ENCODE assay signal across 10 mouse cellular contexts in genomic region chr6:125149569-125149950, GRCm38 (mm10). TPM values are rescaled to one million over a fixed set of nuclear protein-coding genes. Genes with fewer than 3 reads are reported as not detected.
A peak's percentile ranks its signal among the peaks of the same experiment; 100 is the strongest.
DNase-seq lines count a peak whose midpoint lies in the region; ATAC-seq and TF ChIP-seq lines count a peak whose summit lies in the region.
"Had no signal": no experiment of that assay in that cellular context is flagged by ENCODE, and none has a peak within 500 bp of the region (broad histone marks: within the 10 kb centered on the region; RNA-seq: fewer than 3 reads in every experiment).

No protein-coding gene starts in this region.

- no peak overlapping the region for H3K4me2 ChIP-seq in liver, embryonic 13.5 days
- no peak overlapping the region for H3K4me2 ChIP-seq in liver, postnatal 0 days (ENCODE audit: low read depth, low read length)

- peaks cover 42% of the 10 kb centered on the region for H3K36me3 ChIP-seq in heart, embryonic 10.5 days
- H3K36me3 ChIP-seq in liver, embryonic 13.5 days, result peaks cover 30% of the 10 kb centered on the region
- peaks cover 20% of the 10 kb centered on the region for H3K36me3 ChIP-seq in liver, postnatal 0 days (replicated peaks; ENCODE audit: insufficient read depth, low read length)
- H3K36me3 ChIP-seq in limb, embryonic 10.5 days, result peaks cover 71% of the 10 kb centered on the region

- H3K4me1 ChIP-seq in heart, embryonic 10.5 days, result peaks cover 64% of the 10 kb centered on the region
- H3K4me1 ChIP-seq in liver, embryonic 13.5 days (replicated peaks), result peaks cover 87% of the 10 kb centered on the region
- peaks cover 35% of the 10 kb centered on the region for H3K4me1 ChIP-seq in liver, postnatal 0 days (ENCODE audit: insufficient read depth)
- peaks cover 7% of the 10 kb centered on the region for H3K4me1 ChIP-seq in cortical plate, adult 2 months (ENCODE audit: control insufficient read depth, insufficient read depth, low read length)
- H3K4me1 ChIP-seq in limb, embryonic 10.5 days, result peaks cover 48% of the 10 kb centered on the region

- H3K27me3 ChIP-seq in heart, embryonic 10.5 days (ENCODE audit: insufficient read depth, poor library complexity, severe bottlenecking), result no peaks in the 10 kb centered on the region
- H3K27me3 ChIP-seq in liver, embryonic 13.5 days, result no peaks in the 10 kb centered on the region
- H3K27me3 ChIP-seq in liver, postnatal 0 days (ENCODE audit: insufficient read depth, low read length), result no peaks in the 10 kb centered on the region
- H3K27me3 ChIP-seq in limb, embryonic 10.5 days (ENCODE audit: low read depth, poor library complexity, severe bottlenecking), result no peaks in the 10 kb centered on the region
- H3K27me3 ChIP-seq: Patski had no signal

- no peak for TF ChIP-seq POLR2A in cortical plate, adult 2 months (IDR thresholded peaks at IDR 0.05; ENCODE audit: extremely low read depth, insufficient read depth, low read length)

- DNase-seq in heart, embryonic 10.5 days (ENCODE audit: low spot score), result no peak
- no peak for DNase-seq in heart, adult 9 months (ENCODE audit: low spot score in 2 of 2)
- DNase-seq in liver, embryonic 13.5 days, result no peak
- no peak for DNase-seq in liver, postnatal 0 days
- DNase-seq in limb, embryonic 10.5 days (ENCODE audit: low spot score), result no peak
- DNase-seq in c-Kit-positive CD71-positive TER-119-positive erythroid progenitor cells, embryonic 14.5 days (ENCODE audit: low spot score), result no peak
- no peak for DNase-seq in cerebellum, postnatal 4 days (ENCODE audit: low spot score in 2 of 2)

- no peak overlapping the region for H3K9ac ChIP-seq in liver, embryonic 13.5 days
- no peak overlapping the region for H3K9ac ChIP-seq in liver, postnatal 0 days (replicated peaks)
- H3K9ac ChIP-seq: liver, embryonic 14.5 days had no signal

- 67% methylated on average over 7 of the region's 7 CpGs for WGBS in heart, embryonic 10.5 days
- 75% methylated on average over 7 of the region's 7 CpGs for WGBS in liver, embryonic 13.5 days (ENCODE audit: insufficient replicate concordance)
- 71% methylated on average over 7 of the region's 7 CpGs for WGBS in liver, postnatal 0 days (ENCODE audit: insufficient replicate concordance)
- 70% methylated on average over 7 of the region's 7 CpGs for WGBS in limb, embryonic 10.5 days

- TF ChIP-seq CTCF in liver, postnatal 0 days (IDR thresholded peaks at IDR 0.05; ENCODE audit: low read depth), result no peak
- no peak for TF ChIP-seq CTCF in cortical plate, adult 2 months (IDR thresholded peaks at IDR 0.05; ENCODE audit: extremely low read depth, insufficient read depth, low read length)

- no peaks in the 10 kb centered on the region for H3K9me3 ChIP-seq in heart, embryonic 10.5 days
- no peaks in the 10 kb centered on the region for H3K9me3 ChIP-seq in liver, embryonic 13.5 days (replicated peaks)
- H3K9me3 ChIP-seq in liver, postnatal 0 days (ENCODE audit: low read length), result no peaks in the 10 kb centered on the region
- no peaks in the 10 kb centered on the region for H3K9me3 ChIP-seq in limb, embryonic 10.5 days (replicated peaks)

- ATAC-seq in liver, embryonic 13.5 days (ENCODE audit: low read depth), result no peak
- no peak for ATAC-seq in liver, postnatal 0 days
- ATAC-seq: Patski had no signal

- no peak for TF ChIP-seq EP300 in liver, postnatal 0 days (IDR thresholded peaks at IDR 0.05; ENCODE audit: low read depth)

- peak overlapping the region; percentile 86; the same call in 1 of the 2 replicates for H3K4me3 ChIP-seq in heart, embryonic 10.5 days
- H3K4me3 ChIP-seq in liver, embryonic 13.5 days (replicated peaks), result no peak overlapping the region
- no peak overlapping the region for H3K4me3 ChIP-seq in liver, postnatal 0 days (ENCODE audit: low read depth, low read length)
- peak overlapping the region; percentile 80 for H3K4me3 ChIP-seq in cortical plate, adult 2 months (ENCODE audit: insufficient read depth, low read length)
- H3K4me3 ChIP-seq in limb, embryonic 10.5 days, result no peak overlapping the region

- H3K27ac ChIP-seq in heart, embryonic 10.5 days, result peak overlapping the region; percentile 92
- peak overlapping the region; percentile 45; the same call in 1 of the 2 replicates for H3K27ac ChIP-seq in liver, embryonic 13.5 days
- no peak overlapping the region for H3K27ac ChIP-seq in liver, postnatal 0 days (ENCODE audit: low read depth)
- H3K27ac ChIP-seq in cortical plate, adult 2 months (ENCODE audit: insufficient read depth, low read length), result peak overlapping the region; percentile 82
- peak overlapping the region; percentile 64 for H3K27ac ChIP-seq in limb, embryonic 10.5 days
- H3K27ac ChIP-seq: liver, embryonic 14.5 days had no signal

RNA-seq across cellular contexts. Expression of gene Iffo1, which starts 4.5 kb away (rescaled TPM):
- polyA plus RNA-seq in heart, embryonic 10.5 days (2016; fragmentation: Nextera tagmentation; extraction: Ambion mirVana), result 11.7 and 11.9 TPM in 2 replicates
- 3.7 and 3.9 TPM in 2 replicates for polyA plus RNA-seq in liver, embryonic 13.5 days (2015; fragmentation: Nextera tagmentation; extraction: Ambion mirVana)
- 4.2 and 4.8 TPM in 2 replicates for polyA plus RNA-seq in liver, postnatal 0 days (2015; fragmentation: Nextera tagmentation; extraction: Ambion mirVana)
- 96.9 and 97.6 TPM in 2 replicates for polyA plus RNA-seq in cortical plate, adult 2 months (2012; rRNA removed)
- polyA plus RNA-seq in limb, embryonic 10.5 days (2016; fragmentation: Nextera tagmentation; extraction: Ambion mirVana), result 10.9 and 15.5 TPM in 2 replicates

RNA-seq across cellular contexts. Expression of gene Gapdh, which starts 16.7 kb away (rescaled TPM):
- 3,676 and 4,272 TPM in 2 replicates for polyA plus RNA-seq in heart, embryonic 10.5 days (2016; fragmentation: Nextera tagmentation; extraction: Ambion mirVana)
- polyA plus RNA-seq in liver, embryonic 13.5 days (2015; fragmentation: Nextera tagmentation; extraction: Ambion mirVana), result 1,179 and 1,220 TPM in 2 replicates
- polyA plus RNA-seq in liver, postnatal 0 days (2015; fragmentation: Nextera tagmentation; extraction: Ambion mirVana), result 1,355 and 1,565 TPM in 2 replicates
- 4,394 and 4,549 TPM in 2 replicates for polyA plus RNA-seq in cortical plate, adult 2 months (2012; rRNA removed)
- polyA plus RNA-seq in limb, embryonic 10.5 days (2016; fragmentation: Nextera tagmentation; extraction: Ambion mirVana), result 2,585 and 3,112 TPM in 2 replicates

RNA-seq across cellular contexts. Expression of gene Nop2, which starts 17.9 kb away (rescaled TPM):
- polyA plus RNA-seq in heart, embryonic 10.5 days (2016; fragmentation: Nextera tagmentation; extraction: Ambion mirVana), result 73.2 and 92.7 TPM in 2 replicates
- 60.6 and 65.5 TPM in 2 replicates for polyA plus RNA-seq in liver, embryonic 13.5 days (2015; fragmentation: Nextera tagmentation; extraction: Ambion mirVana)
- polyA plus RNA-seq in liver, postnatal 0 days (2015; fragmentation: Nextera tagmentation; extraction: Ambion mirVana), result 23.2 and 24.8 TPM in 2 replicates
- 20.0 and 21.5 TPM in 2 replicates for polyA plus RNA-seq in cortical plate, adult 2 months (2012; rRNA removed)
- 94.6 and 119 TPM in 2 replicates for polyA plus RNA-seq in limb, embryonic 10.5 days (2016; fragmentation: Nextera tagmentation; extraction: Ambion mirVana)

RNA-seq across cellular contexts. Expression of gene Ncapd2, which starts 41.9 kb away (rescaled TPM):
- 128 and 140 TPM in 2 replicates for polyA plus RNA-seq in heart, embryonic 10.5 days (2016; fragmentation: Nextera tagmentation; extraction: Ambion mirVana)
- polyA plus RNA-seq in liver, embryonic 13.5 days (2015; fragmentation: Nextera tagmentation; extraction: Ambion mirVana), result 94.5 and 101 TPM in 2 replicates
- 33.5 and 39.1 TPM in 2 replicates for polyA plus RNA-seq in liver, postnatal 0 days (2015; fragmentation: Nextera tagmentation; extraction: Ambion mirVana)
- polyA plus RNA-seq in cortical plate, adult 2 months (2012; rRNA removed), result 53.5 and 58.3 TPM in 2 replicates
- 285 and 288 TPM in 2 replicates for polyA plus RNA-seq in limb, embryonic 10.5 days (2016; fragmentation: Nextera tagmentation; extraction: Ambion mirVana)

RNA-seq across cellular contexts. Expression of gene Mrpl51, which starts 42.0 kb away (rescaled TPM):
- 246 and 251 TPM in 2 replicates for polyA plus RNA-seq in heart, embryonic 10.5 days (2016; fragmentation: Nextera tagmentation; extraction: Ambion mirVana)
- 217 and 225 TPM in 2 replicates for polyA plus RNA-seq in liver, embryonic 13.5 days (2015; fragmentation: Nextera tagmentation; extraction: Ambion mirVana)
- 210 and 215 TPM in 2 replicates for polyA plus RNA-seq in liver, postnatal 0 days (2015; fragmentation: Nextera tagmentation; extraction: Ambion mirVana)
- polyA plus RNA-seq in cortical plate, adult 2 months (2012; rRNA removed), result 51.2 and 52.9 TPM in 2 replicates
- 213 and 231 TPM in 2 replicates for polyA plus RNA-seq in limb, embryonic 10.5 days (2016; fragmentation: Nextera tagmentation; extraction: Ambion mirVana)

Comparison
In these comparisons a context has a peak if more than half of its experiments do, and no peak if none do; other contexts are left out.
1. H3K4me3 ChIP-seq: peak in heart, embryonic 10.5 days (single experiment) and cortical plate, adult 2 months (single experiment); none in liver, embryonic 13.5 days (single experiment), liver, postnatal 0 days (single experiment) and limb, embryonic 10.5 days (single experiment).